Mouse (Mus musculus): ENCODE results near the gene Akap11. TPM values are rescaled to one million over a fixed set of nuclear protein-coding genes. Genes with fewer than 3 reads are reported as not detected.
"Not testable (repeated sequence)": the region's sequence is repeated elsewhere in the genome, so short reads cannot be mapped to it uniquely, and the experiment has no call there.

Akap11 gene
- 100 to 1,000 TPM; 180 to 203 (median 189) TPM for total RNA-seq (2022)

DNA sequence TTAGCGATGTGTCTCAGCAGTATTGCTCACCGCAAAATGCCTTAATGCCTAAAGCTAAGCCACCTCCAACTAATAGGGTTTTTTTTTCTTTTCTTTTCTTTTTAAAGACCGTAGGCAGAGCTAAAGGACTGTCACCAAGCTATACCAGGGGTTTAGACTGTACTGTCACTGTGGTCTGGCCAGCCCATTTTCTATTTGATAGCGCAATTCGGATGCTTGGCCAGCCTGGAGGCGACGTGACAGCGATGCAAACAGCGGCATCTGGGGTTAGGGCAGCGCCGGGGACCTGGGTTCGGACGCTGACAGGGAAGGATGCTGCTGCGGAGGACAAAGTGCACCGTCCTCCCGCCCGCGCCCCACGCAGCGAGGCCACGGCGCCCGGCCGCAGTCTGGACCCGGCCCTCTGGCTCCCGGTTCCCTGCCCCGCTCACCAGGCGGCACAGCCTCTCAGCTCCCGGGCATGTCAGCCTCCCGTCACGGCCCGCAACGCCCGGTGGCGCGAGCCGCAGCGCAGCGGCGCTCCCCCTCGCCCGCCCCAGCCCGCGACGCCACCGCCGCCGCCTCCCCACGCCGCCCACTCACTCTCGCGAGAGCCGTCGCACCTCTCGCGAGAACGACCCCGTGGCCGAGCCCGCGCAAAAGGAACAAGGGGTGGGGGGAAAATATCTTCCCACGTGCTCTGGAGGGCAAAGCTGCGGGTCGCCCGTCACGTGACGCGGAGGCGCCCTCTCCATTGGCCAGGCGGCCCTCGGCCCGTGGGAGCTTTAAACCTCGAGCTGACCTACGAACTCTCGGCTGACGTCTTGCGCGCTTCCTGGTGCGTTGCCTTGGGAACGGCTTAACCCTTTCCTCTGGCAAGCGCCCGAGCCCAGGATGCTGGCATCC is at the start of gene Akap11:
Gene Akap11, minus strand, starts transcription at position 528 of the 885 bp plus-strand sequence.
- DNase-seq (ENCODE audit: low spot score in 2 of 2), result peak; percentile 97

- DNase-seq (ENCODE audit: low spot score in 2 of 2), result peak in 1 of 2 experiments; percentile 35
These were observed 47.6 kb upstream of the Akap11 start for GRCm38 (mm10) chr14:78584222-78584621.

- no peak for DNase-seq (ENCODE audit: low spot score in 2 of 2)
These were observed 46.6 kb upstream of the Akap11 start for GRCm38 (mm10) chr14:78583168-78583567.

GRCm38 (mm10) chr14:78575899-78576298 is 39.3 kb upstream of the Akap11 start:
- no peak for DNase-seq (ENCODE audit: low spot score in 2 of 2)

GRCm38 (mm10) chr14:78568410-78568809 is 31.8 kb upstream of the Akap11 start:
- no peak for DNase-seq (ENCODE audit: low spot score in 2 of 2)

DNA sequence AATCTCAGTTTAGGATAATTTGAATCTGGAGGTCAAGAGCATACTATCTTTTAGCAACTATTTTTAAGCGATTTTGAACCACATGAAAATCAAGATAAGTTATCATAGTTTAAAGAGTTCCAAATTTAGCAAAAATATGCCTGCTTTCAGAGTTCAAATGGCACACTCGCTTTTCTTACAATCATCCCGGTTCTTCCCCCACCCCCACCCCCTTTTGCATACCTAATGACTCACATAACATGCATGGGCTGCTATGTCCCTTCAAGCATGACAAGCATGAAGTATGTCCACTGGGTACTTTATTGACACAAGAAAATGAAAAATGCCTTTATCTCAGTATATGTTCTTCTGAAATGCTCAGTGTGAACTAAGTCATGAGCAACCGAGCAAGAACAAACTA is 29.8 kb upstream of the Akap11 start:
- no peak for DNase-seq (ENCODE audit: low spot score in 2 of 2)

DNA sequence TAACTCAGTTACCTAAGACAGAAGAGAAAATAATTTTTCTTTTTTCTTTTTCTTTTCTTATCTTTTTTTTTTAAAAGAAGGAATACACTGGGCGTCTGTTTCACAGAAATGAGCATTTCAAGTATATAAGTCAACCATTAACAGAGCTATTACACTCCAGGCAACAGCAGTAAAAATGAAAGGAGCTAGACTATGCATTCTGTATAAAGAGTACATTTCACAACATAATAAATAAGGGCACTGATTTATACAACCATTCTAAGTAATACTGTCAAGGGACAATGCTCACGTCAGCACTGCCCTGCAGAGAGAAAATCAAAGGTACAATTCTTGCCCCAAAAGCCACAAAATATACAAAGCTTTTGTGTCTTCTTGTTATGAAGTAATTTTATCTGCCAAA is 27.7 kb upstream of the Akap11 start:
- no peak for DNase-seq (ENCODE audit: low spot score in 2 of 2)

DNA sequence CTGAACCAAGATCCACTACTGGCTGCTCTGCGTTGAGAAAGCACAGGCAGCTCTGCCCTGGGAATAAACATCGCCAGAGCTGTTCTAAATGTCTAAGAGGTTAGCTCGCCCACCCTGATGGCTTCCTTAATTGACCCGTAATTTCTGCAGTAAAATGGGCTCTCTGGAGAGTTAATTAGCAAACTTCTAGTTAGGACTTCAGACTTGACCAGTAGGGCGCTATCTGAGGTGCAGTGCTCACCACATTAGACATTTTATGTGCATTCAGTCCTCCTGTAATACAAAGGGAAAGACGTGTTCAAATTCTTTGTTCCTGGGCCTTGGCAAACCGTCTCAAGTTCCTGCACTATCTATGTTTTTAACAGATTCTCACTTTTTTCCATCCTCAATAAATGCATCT is 26.6 kb upstream of the Akap11 start:
- DNase-seq (ENCODE audit: low spot score in 2 of 2), result no peak

DNA sequence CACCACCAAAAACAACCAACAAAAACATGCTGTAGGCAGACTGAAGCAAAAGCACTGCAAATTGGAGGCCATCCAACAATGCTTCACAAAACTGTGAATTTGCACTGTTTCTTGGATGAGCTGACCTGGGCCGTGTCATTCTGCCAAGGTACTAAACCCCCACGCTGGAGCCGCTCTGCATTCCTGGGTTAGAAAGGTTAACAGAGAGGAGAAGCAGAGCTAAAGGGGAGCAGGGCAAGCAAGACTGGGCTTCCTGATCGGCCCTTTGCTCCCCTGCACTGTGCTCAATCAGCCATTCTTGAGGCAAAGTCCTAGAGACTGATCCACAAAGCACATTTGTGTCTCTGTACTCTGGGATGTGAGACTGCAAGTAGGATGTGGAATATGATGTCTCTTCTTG is 25.5 kb upstream of the Akap11 start:
- DNase-seq (ENCODE audit: low spot score in 2 of 2), result no peak

GRCm38 (mm10) chr14:78559042-78559441 is 22.4 kb upstream of the Akap11 start:
- DNase-seq (ENCODE audit: low spot score in 2 of 2), result no peak

GRCm38 (mm10) chr14:78554830-78555229 is 18.2 kb upstream of the Akap11 start:
- not testable (repeated sequence) for DNase-seq (ENCODE audit: low spot score in 2 of 2)

- no peak for DNase-seq (ENCODE audit: low spot score in 2 of 2)
These were observed 17.1 kb upstream of the Akap11 start for GRCm38 (mm10) chr14:78553661-78554060.

GRCm38 (mm10) chr14:78548807-78549206 is 12.2 kb upstream of the Akap11 start:
- DNase-seq (ENCODE audit: low spot score in 2 of 2), result no peak

GRCm38 (mm10) chr14:78541319-78541718 is 4.7 kb upstream of the Akap11 start:
- DNase-seq (ENCODE audit: low spot score in 2 of 2), result no peak

GRCm38 (mm10) chr14:78539821-78540220 is 3.2 kb upstream of the Akap11 start:
- DNase-seq (ENCODE audit: low spot score in 2 of 2), result no peak

- no peak for DNase-seq (ENCODE audit: low spot score in 2 of 2)
These were observed 2.1 kb upstream of the Akap11 start for GRCm38 (mm10) chr14:78538572-78539320.

GRCm38 (mm10) chr14:78537551-78537950 is 943 bp upstream of the Akap11 start:
- peak; percentile 43 to 46 for DNase-seq (ENCODE audit: low spot score in 2 of 2)

DNA sequence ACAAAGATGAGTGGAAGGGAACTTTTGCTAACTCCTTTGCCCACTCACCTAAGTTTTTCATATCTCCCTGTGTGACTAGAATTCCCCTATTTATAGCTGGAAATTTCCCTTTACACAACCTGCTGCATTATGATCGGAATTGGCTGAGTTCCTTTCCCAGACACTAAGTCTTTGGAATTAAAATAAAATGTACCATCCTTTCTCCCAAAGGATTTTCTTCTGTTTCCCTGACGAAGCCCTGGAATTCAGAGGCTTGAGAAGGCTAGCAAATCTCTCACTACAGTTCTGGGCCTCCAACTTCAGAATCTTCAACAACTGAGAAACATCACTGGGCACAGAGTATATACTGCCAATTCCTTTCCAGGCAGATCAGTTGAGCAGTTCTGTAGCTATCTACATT is 1.2 kb downstream of the Akap11 start:
- DNase-seq (ENCODE audit: low spot score in 2 of 2), result no peak

- DNase-seq (ENCODE audit: low spot score in 2 of 2), result no peak
These were observed 2.0 kb downstream of the Akap11 start for GRCm38 (mm10) chr14:78534651-78535050.

GRCm38 (mm10) chr14:78533701-78534100 is 2.9 kb downstream of the Akap11 start:
- no peak for DNase-seq (ENCODE audit: low spot score in 2 of 2)

DNA sequence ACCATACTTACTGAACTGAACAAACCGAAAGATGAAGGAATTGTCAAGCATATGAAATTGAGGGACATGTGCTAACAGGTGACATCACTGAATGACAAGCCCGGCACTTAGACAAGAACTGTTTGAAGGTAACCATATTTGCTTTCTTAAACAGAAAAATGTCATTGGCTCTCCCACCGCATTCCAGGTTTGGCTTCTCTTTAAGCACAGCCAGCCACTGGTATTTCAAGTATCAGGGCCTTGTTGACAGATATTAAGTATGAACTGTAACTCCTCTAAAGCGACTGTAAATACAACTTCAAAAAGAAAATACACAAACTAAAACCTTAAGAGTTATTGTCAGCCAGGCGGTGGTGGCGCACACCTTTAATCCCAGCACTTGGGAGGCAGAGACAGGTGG is 4.3 kb downstream of the Akap11 start:
- DNase-seq (ENCODE audit: low spot score in 2 of 2), result no peak

DNA sequence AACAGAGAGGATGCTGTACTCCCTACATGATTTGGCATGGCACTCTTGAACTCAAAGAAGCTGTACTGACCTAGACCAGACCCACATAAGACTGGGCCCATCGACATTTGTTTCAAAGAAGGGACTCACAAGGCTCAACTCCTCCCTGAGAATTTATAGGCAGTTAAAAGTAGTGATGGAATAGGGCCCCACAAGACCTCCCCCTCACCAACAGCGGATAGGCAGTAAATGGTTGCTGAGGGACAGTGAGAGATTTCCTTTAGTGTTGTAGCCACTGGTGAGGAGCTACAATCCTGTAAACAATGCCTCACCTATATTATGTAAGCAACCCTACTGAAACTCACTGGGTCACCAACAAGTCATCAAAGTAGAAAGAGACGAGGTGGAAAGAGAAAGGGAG is 6.4 kb downstream of the Akap11 start:
- no peak for DNase-seq (ENCODE audit: low spot score in 2 of 2)

Measured in layer of hippocampus, adult 8-10 months (tissue).